Mouse (Mus musculus) heart, embryonic 16.5 days (tissue): ENCODE data around the gene Iars. TPM values are rescaled to one million over a fixed set of nuclear protein-coding genes. Genes with fewer than 3 reads are reported as not detected.

Experiments
- ATAC-seq: fragments of 200-750 bp; cut with Nextera tagmentation; replicated peaks from 2 replicates; pipeline ENCODE4 v1.8.0; 2017; ENCODE audit warnings: moderate number of reproducible peaks; ENCODE audit not compliant: insufficient read depth, low FRiP score; ENCODE audit errors: extremely low read depth
- H3K27ac ChIP-seq: fragments of 300-500 bp; sonication (generic); 2 replicates; pipeline ENCODE4 v1.5.1; 2014; ENCODE audit warnings: mild to moderate bottlenecking, low read length, control low read depth, moderate library complexity
- H3K27me3 ChIP-seq: fragments of 300-500 bp; sonication (generic); 2 replicates; pipeline ENCODE4 v1.6.1; 2014; ENCODE audit warnings: low read length, mixed read lengths; ENCODE audit not compliant: control insufficient read depth, insufficient read depth
- H3K36me3 ChIP-seq: fragments of 300-500 bp; sonication (generic); 2 replicates; pipeline ENCODE4 v1.6.1; 2014; ENCODE audit not compliant: control insufficient read depth, insufficient read depth
- H3K4me1 ChIP-seq: fragments of 300-500 bp; sonication (generic); 2 replicates; pipeline ENCODE4 v1.6.1; 2014; ENCODE audit warnings: low read length, mixed read lengths; ENCODE audit not compliant: control insufficient read depth, insufficient read depth
- H3K4me2 ChIP-seq: fragments of 300-500 bp; sonication (generic); 2 replicates; pipeline ENCODE4 v1.6.1; 2014; ENCODE audit warnings: low read depth, mild to moderate bottlenecking, control low read depth, low read length
- H3K4me3 ChIP-seq: fragments of 300-500 bp; sonication (generic); 2 replicates; pipeline ENCODE4 v1.5.1; 2014; ENCODE audit warnings: mild to moderate bottlenecking, control low read depth, low read length
- H3K9ac ChIP-seq: fragments of 300-500 bp; sonication (generic); 2 replicates; pipeline ENCODE4 v1.6.1; 2014; ENCODE audit warnings: low read length, control low read depth
- H3K9me3 ChIP-seq: fragments of 300-500 bp; sonication (generic); replicated peaks from 2 replicates; pipeline ENCODE4 v1.6.1; 2016; ENCODE audit warnings: low read length; ENCODE audit not compliant: control insufficient read depth
- WGBS: fragments of 180-500 bp; shearing (Covaris S2); extraction: QIAGEN DNeasy Blood & Tissue Kit; methylation state at CpG from one replicate; pipeline ENCODE4 v1.1.7; 2014; 5-methylcytosine and 5-hydroxymethylcytosine counted together
- polyA plus RNA-seq: library from polyadenylated mRNA; unstranded; fragments of >200 nt; fragmentation: Nextera tagmentation; extraction: Ambion mirVana; gene quantifications from 2 replicates; pipeline ENCODE4 v1.2.1, GENCODE M21; 2015

The Iars gene
- polyA plus RNA-seq, 1 experiment from 2014 or later, result 52.6 TPM

- 81% methylated on average over 8 of the region's 8 CpGs for WGBS
- H3K4me3 ChIP-seq, result no peak overlapping the region
- H3K27ac ChIP-seq, result no peak overlapping the region
- no peak overlapping the region for H3K9ac ChIP-seq
- no peak for ATAC-seq
- no peaks in the 10 kb centered on the region for H3K4me1 ChIP-seq
- H3K9me3 ChIP-seq, result no peaks in the 10 kb centered on the region
- H3K36me3 ChIP-seq, result peaks cover 52% of the 10 kb centered on the region
- no peaks in the 10 kb centered on the region for H3K27me3 ChIP-seq
- H3K4me2 ChIP-seq, result no peak overlapping the region
Measured at GRCm38 (mm10) chr13:49708311-49708710, 26.4 kb downstream of the Iars start.

- 90% methylated on average over 12 of the region's 12 CpGs for WGBS
- no peak overlapping the region for H3K9ac ChIP-seq
- ATAC-seq, result no peak
Measured at GRCm38 (mm10) chr13:49712047-49712721, 30.3 kb downstream of the Iars start.

GRCm38 (mm10) chr13:49719310-49719709, 37.4 kb downstream of the Iars start:
- H3K4me2 ChIP-seq, result no peak overlapping the region
- peaks cover 83% of the 10 kb centered on the region for H3K36me3 ChIP-seq
- ATAC-seq, result no peak
- no peaks in the 10 kb centered on the region for H3K9me3 ChIP-seq
- H3K27ac ChIP-seq, result no peak overlapping the region
- no peaks in the 10 kb centered on the region for H3K4me1 ChIP-seq
- no peaks in the 10 kb centered on the region for H3K27me3 ChIP-seq
- 87% methylated on average over 3 of the region's 3 CpGs for WGBS
- H3K4me3 ChIP-seq, result no peak overlapping the region
- H3K9ac ChIP-seq, result no peak overlapping the region

More at GRCm38 (mm10) chr13:49712047-49712721, 30.3 kb downstream of the Iars start:
- H3K27ac ChIP-seq, result no peak overlapping the region
- H3K9me3 ChIP-seq, result no peaks in the 10 kb centered on the region
- H3K4me3 ChIP-seq, result no peak overlapping the region
- no peaks in the 10 kb centered on the region for H3K27me3 ChIP-seq
- no peaks in the 10 kb centered on the region for H3K4me1 ChIP-seq
- peaks cover 58% of the 10 kb centered on the region for H3K36me3 ChIP-seq
- H3K4me2 ChIP-seq, result no peak overlapping the region

GRCm38 (mm10) chr13:49736430-49736829, 54.5 kb downstream of the Iars start:
- no peak overlapping the region for H3K4me2 ChIP-seq
- H3K4me3 ChIP-seq, result no peak overlapping the region
- no peak for ATAC-seq
- no peak overlapping the region for H3K9ac ChIP-seq
- no peaks in the 10 kb centered on the region for H3K9me3 ChIP-seq
- H3K36me3 ChIP-seq, result peaks cover 35% of the 10 kb centered on the region
- WGBS, result 90% methylated on average over 2 of the region's 2 CpGs
- no peak overlapping the region for H3K27ac ChIP-seq
- no peaks in the 10 kb centered on the region for H3K4me1 ChIP-seq
- no peaks in the 10 kb centered on the region for H3K27me3 ChIP-seq

- Histone ChIP-seq H3K9me3 (no peaks in the 10 kb centered on the region), H3K4me1 (no peaks in the 10 kb centered on the region), H3K4me2 (no peak overlapping the region), H3K4me3 (no peak overlapping the region), H3K9ac (no peak overlapping the region), H3K27me3 (no peaks in the 10 kb centered on the region), H3K27ac (no peak overlapping the region), H3K36me3 (peaks cover 20% of the 10 kb centered on the region)
- no peak for ATAC-seq
- 96% methylated on average over 2 of the region's 2 CpGs for WGBS
Measured at GRCm38 (mm10) chr13:49738011-49738410, 56.1 kb downstream of the Iars start.

- Histone ChIP-seq H3K9me3 (no peaks in the 10 kb centered on the region), H3K27ac (no peak overlapping the region), H3K4me1 (no peaks in the 10 kb centered on the region), H3K4me3 (no peak overlapping the region), H3K9ac (no peak overlapping the region), H3K36me3 (no peaks in the 10 kb centered on the region), H3K27me3 (no peaks in the 10 kb centered on the region), H3K4me2 (no peak overlapping the region)
- 86% methylated on average over 16 of the region's 16 CpGs for WGBS
- ATAC-seq, result no peak
Measured at GRCm38 (mm10) chr13:49741285-49742040, 59.6 kb downstream of the Iars start.

GRCm38 (mm10) chr13:49756591-49756990, 74.7 kb downstream of the Iars start:
- Histone ChIP-seq H3K4me2 (no peak overlapping the region), H3K4me3 (no peak overlapping the region), H3K9ac (no peak overlapping the region), H3K9me3 (no peaks in the 10 kb centered on the region), H3K4me1 (no peaks in the 10 kb centered on the region), H3K27me3 (no peaks in the 10 kb centered on the region), H3K27ac (no peak overlapping the region), H3K36me3 (no peaks in the 10 kb centered on the region)
- 81% methylated on average over 9 of the region's 9 CpGs for WGBS
- no peak for ATAC-seq

GRCm38 (mm10) chr13:49757966-49758365, 76.1 kb downstream of the Iars start:
- no peaks in the 10 kb centered on the region for H3K4me1 ChIP-seq
- H3K27me3 ChIP-seq, result no peaks in the 10 kb centered on the region
- no peaks in the 10 kb centered on the region for H3K9me3 ChIP-seq
- no peak overlapping the region for H3K9ac ChIP-seq
- 79% methylated on average over 4 of the region's 4 CpGs for WGBS
- no peak for ATAC-seq
- no peaks in the 10 kb centered on the region for H3K36me3 ChIP-seq
- no peak overlapping the region for H3K27ac ChIP-seq
- no peak overlapping the region for H3K4me3 ChIP-seq
- no peak overlapping the region for H3K4me2 ChIP-seq

GRCm38 (mm10) chr13:49760675-49761074, 78.8 kb downstream of the Iars start:
- H3K4me2 ChIP-seq, result no peak overlapping the region
- H3K36me3 ChIP-seq, result no peaks in the 10 kb centered on the region
- H3K9ac ChIP-seq, result no peak overlapping the region
- WGBS, result 42% methylated on average over 1 of the region's 1 CpGs
- H3K4me1 ChIP-seq, result no peaks in the 10 kb centered on the region
- H3K27me3 ChIP-seq, result no peaks in the 10 kb centered on the region
- H3K4me3 ChIP-seq, result no peak overlapping the region
- no peak overlapping the region for H3K27ac ChIP-seq
- ATAC-seq, result no peak
- H3K9me3 ChIP-seq, result no peaks in the 10 kb centered on the region
